In genomic region chr9:20895382-20895781, GRCm38 (mm10) we compare ENCODE assay signal across 21 mouse cellular contexts.
"Had no signal": no experiment of that assay in that cellular context is flagged by ENCODE, and none has a peak within 500 bp of the region (broad histone marks: within the 10 kb centered on the region; RNA-seq: fewer than 3 reads in every experiment).

No protein-coding gene starts in this region.

- H3K27ac ChIP-seq: lung, embryonic 15.5 days; macrophage; midbrain, embryonic 13.5 days; midbrain, embryonic 15.5 days; neural tube, embryonic 13.5 days; neural tube, embryonic 15.5 days; stomach, embryonic 15.5 days; stomach, postnatal 0 days had no signal

- DNase-seq: lung, adult 2 months; lung, postnatal 14 days; lung, postnatal 36 days; retina, postnatal 1 day; right cerebral cortex, adult 18-20 months; right cerebral cortex, postnatal 25 days; right cerebral cortex, postnatal 4 days; thymus, adult 2 months; thymus, postnatal 25 days; thymus, postnatal 4 days had no signal

- H3K9ac ChIP-seq: lung, embryonic 15.5 days; midbrain, embryonic 13.5 days; midbrain, embryonic 15.5 days; neural tube, embryonic 13.5 days; neural tube, embryonic 15.5 days; stomach, embryonic 15.5 days had no signal

- H3K4me2 ChIP-seq: lung, embryonic 15.5 days; midbrain, embryonic 11.5 days; midbrain, embryonic 13.5 days; midbrain, embryonic 15.5 days; neural tube, embryonic 13.5 days; neural tube, embryonic 15.5 days; stomach, embryonic 15.5 days had no signal

- H3K27me3 ChIP-seq: lung, embryonic 15.5 days; megakaryocyte, embryonic 14.5 days; midbrain, embryonic 13.5 days; midbrain, embryonic 15.5 days; neural tube, embryonic 13.5 days; neural tube, embryonic 15.5 days; stomach, embryonic 15.5 days had no signal

- H3K9me3 ChIP-seq: lung, embryonic 15.5 days; megakaryocyte, embryonic 14.5 days; midbrain, embryonic 13.5 days; midbrain, embryonic 15.5 days; neural tube, embryonic 13.5 days; neural tube, embryonic 15.5 days; stomach, embryonic 15.5 days had no signal

- ATAC-seq: lung, postnatal 0 days; midbrain, embryonic 13.5 days; midbrain, embryonic 15.5 days had no signal

- H3K4me3 ChIP-seq: lung, embryonic 15.5 days; megakaryocyte, embryonic 14.5 days; midbrain, embryonic 13.5 days; midbrain, embryonic 15.5 days; neural tube, embryonic 13.5 days; neural tube, embryonic 15.5 days; stomach, embryonic 15.5 days had no signal
